Mouse (Mus musculus) layer of hippocampus, adult 18-20 months (tissue): ENCODE data around the gene Qsox2. TPM values are rescaled to one million over a fixed set of nuclear protein-coding genes. Genes with fewer than 3 reads are reported as not detected.
A peak's percentile ranks its signal among the peaks of the same experiment; 100 is the strongest.

Experiments
- DNase-seq, 2 experiments: peaks; one replicate each; pipeline ENCODE4 v3.0.0; 2022; ENCODE audit warnings: low spot score in 2 of 2
- total RNA-seq, 2 experiments: library from RNA; stranded (reverse); gene quantifications; 2 replicates each; pipeline ENCODE4 v1.2.3; 2021

Gene Qsox2
- total RNA-seq, 2 experiments from 2014 or later = 24.2 to 25.5 TPM

GRCm38 (mm10) chr2:26227788-26228187, 9.5 kb downstream of the Qsox2 start:
- DNase-seq = peak; percentile 34 to 78

GRCm38 (mm10) chr2:26225242-26225641, 12.1 kb downstream of the Qsox2 start:
- DNase-seq = no peak

DNA sequence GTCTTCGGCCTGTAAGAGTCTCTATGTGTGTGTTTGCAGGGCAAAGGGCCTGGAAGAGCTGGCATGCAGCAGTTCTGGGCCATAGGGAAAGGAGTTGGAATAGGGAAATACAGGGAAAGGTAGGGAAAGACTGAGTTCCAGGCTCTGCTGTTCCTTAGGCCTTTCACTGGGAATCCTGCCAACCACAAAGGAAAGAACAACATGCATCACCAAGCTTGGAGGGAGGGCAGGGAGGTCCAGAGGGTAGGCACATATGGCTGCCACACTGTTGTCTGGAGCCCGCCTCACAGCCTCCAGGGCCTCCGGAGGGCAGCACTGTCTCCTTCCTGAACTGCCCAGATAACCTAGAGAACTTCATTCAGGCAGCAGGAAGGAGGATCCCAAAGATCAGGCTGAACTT, 13.4 kb downstream of the Qsox2 start:
- no peak for DNase-seq

DNA sequence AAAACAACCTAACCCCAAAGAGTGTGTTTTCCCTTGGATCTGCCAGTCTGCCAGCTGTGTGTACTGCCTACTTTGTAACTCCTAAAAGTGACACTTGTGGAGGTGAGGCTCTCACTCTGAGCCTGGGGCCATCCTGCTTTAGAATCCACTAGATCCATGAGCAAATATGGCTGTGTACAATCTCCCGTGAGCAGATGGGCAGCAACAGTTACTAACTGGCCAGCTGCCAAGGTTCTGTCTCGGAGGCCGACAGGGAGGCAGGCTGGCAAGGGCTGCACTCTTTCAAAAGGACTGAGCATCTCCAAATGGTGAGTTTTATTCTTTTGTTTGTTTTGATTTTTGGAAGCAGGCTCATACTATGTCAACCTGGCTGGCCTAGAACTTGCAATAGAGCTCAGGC, 22.8 kb downstream of the Qsox2 start:
- peak; percentile 41 to 64 for DNase-seq

GRCm38 (mm10) chr2:26209566-26209965, 27.8 kb downstream of the Qsox2 start:
- no peak for DNase-seq

GRCm38 (mm10) chr2:26208126-26208789, 29.1 kb downstream of the Qsox2 start, which contains the start of gene Lhx3:
Lhx3 (minus strand) TSS chr2:26208289.
- peak in 1 of 2 experiments; percentile 29 for DNase-seq

- DNase-seq = no peak
Measured at GRCm38 (mm10) chr2:26207559-26207958, 29.8 kb downstream of the Qsox2 start.

GRCm38 (mm10) chr2:26205761-26206160, 31.6 kb downstream of the Qsox2 start:
- DNase-seq = no peak

- no peak for DNase-seq
Measured at GRCm38 (mm10) chr2:26205126-26205525, 32.2 kb downstream of the Qsox2 start.

- peak in 1 of 2 experiments; percentile 8 for DNase-seq
Measured at GRCm38 (mm10) chr2:26202849-26203475, 34.4 kb downstream of the Qsox2 start.

GRCm38 (mm10) chr2:26201926-26202848, 35.1 kb downstream of the Qsox2 start:
- no peak for DNase-seq

DNA sequence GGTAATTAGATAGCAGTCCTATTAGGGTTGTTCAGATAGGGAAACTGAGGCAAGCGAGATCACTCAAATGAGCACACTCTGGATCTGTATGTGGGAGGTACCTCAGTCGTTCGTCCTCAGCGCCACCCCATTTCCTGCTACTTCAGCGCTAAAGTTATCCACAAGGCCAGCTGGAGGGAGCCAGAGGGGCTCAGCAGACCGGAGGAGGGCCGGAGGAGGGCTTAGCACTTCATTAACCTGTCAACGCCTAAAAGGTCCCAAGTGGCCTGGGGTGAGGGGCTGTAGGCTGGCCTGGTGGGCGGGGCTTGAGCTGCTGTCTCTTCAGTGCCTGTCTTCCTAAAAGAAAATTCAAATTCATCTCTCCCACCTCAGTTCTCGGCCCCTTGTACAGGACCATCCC, 38.8 kb downstream of the Qsox2 start:
- no peak for DNase-seq

DNA sequence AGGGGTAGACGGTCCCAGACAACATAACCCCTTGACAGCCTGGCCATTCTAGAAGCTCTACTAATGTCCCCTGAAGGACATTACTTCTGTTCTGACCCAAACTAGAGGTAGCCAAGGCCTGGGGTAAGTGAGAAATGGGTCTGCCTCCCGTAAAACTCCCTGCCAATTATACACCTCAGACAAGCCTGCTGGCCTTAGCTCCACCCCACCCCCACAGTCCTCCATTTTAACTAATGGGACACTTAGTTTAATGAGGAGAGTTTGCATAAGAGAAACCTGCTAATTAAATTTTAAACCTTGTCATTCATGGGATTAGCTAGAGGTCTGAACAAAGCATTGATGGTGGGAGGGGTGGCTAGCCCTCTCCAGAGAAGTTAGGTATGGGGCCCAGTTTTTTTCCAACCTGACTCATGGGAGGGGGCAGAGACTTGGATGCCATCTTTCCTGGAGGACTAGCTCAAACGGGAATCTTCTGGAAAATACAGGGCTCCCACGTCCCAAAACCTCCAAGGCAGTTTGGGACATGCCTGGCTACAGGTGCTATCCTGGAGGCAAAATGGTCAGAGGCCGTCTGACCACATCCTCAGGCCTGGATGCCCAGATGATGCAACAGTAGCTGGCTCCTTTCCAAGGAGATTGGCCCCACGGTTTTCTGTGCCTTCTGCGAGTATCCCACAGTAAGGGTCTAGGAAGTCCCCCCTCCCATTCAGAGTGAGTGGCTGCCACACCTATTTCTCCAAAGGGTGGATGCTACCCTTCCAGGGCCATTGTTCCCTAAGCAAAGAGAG, 42.6 kb downstream of the Qsox2 start:
- DNase-seq = no peak

DNA sequence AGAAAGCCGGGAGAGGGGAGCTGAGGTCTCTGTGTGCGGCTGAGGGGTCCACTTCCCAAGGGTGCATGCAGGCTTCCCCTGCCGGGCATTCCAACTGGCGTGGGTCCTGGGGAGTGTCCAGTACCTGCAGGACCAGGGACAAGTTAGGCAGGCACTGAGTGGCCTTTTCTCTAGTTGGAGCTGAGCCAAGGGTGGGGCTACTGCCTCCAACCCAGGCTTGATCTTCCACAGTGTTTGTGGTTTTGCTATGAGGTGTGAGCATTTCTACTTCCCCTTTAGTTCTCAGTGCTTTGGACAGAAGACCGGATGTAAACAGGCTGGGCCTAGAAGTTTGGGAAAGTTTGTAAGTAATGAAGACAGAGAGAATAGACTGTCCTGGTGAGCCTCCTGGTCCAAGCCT, 48.8 kb downstream of the Qsox2 start:
- no peak for DNase-seq

GRCm38 (mm10) chr2:26184352-26184751, 53.0 kb downstream of the Qsox2 start:
- DNase-seq = no peak

GRCm38 (mm10) chr2:26182646-26183045, 54.7 kb downstream of the Qsox2 start:
- peak in 1 of 2 experiments; percentile 22 for DNase-seq

GRCm38 (mm10) chr2:26177189-26177588, 60.1 kb downstream of the Qsox2 start:
- DNase-seq = no peak

DNA sequence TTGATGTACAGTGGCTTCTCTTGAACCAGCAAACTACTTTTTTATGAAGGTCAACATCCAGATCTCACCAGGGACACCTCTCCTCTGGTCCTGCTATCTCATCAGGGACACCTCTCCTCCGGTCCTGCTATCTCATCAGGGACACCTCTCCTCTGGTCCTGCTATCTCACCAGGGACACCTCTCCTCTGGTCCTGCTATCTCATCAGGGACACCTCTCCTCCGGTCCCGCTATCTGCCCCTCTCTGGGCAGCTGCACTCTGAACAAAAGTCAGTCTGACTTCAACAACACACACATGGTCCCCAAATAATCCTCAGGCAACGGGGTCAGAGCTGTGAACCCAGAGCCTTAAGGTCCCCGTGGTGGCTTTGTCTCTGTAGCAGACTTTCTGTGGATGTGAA, 60.6 kb downstream of the Qsox2 start:
- DNase-seq = no peak

DNA sequence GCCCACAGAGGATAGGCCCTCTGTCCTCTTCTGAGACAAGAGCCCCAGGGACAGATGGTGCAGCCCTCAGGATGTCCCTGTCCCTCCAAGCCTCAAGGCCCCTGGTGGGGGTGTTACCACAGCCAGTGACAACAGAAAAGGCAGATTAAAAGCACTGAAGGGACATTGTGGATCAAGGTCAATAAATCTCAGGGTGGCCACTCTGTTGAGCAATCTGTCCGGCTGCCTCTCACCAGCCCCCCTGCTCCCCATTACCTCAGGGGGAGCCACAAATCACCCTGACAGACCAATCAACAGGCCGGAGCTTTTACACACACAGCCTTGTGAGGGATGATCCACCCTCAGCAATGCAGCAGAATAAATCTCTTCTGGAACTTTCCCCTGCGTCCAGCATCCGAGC, 62.1 kb downstream of the Qsox2 start:
- no peak for DNase-seq

DNA sequence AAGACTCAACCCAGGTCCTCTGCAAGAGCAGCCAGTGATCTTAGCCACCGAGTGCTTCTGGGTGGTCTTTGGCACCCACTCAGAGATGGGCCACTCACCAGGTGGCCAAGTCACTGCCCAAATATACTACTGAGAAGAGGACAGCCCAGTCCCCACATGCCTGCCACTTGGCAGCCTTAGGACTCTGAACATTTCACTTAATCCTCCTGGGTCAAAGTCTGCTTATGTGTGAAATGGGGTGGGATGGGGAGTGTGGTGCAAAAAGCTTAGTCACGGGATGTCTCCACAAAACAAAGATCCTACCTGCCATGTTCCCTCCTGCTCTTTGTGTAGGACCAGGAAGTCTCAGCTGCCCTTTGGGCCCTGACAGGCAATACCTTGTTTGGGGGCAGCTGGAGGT, 65.2 kb downstream of the Qsox2 start:
- DNase-seq = no peak

DNA sequence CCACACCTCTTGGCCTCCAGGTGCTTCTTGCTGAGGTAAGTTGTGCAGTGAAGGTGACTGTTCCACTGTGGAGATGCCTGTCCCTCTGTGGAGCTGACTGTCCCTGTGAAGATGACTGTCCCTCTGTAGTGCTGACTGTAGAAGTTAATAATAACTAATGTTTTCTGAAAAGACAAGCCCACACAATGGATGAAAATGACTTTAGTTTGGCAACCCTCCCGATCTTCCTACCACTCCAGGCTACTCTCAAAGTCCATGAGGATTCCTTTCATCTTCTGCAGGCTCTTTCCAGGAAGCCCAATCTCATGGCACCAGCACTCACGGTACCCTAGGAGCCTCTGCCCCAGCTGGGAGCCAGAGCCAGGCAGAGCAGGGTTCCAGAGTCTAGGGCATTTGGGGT, 66.9 kb downstream of the Qsox2 start:
- no peak for DNase-seq
